Mouse (Mus musculus) cerebellum, adult 2 months (tissue): ENCODE measurements at regions not wholly inside any gene's neighbourhood (a gene's known extent, or its start where the extent isn't known, plus 50 kb on each side); places are given as distances from the start of the nearest gene placed in this dataset.

ENCODE experiments used
- CTCF ChIP-seq: fragments of 200-500 bp; IDR thresholded peaks from 2 replicates; pipeline ENCODE4 v1.5.1; 2011; ENCODE audit warnings: low read depth, mild to moderate bottlenecking, control low read depth, low read length, moderate library complexity, borderline replicate concordance; ENCODE audit not compliant: insufficient read depth
- POLR2A ChIP-seq: fragments of 200-500 bp; IDR thresholded peaks from 2 replicates; pipeline ENCODE4 v1.6.1; 2011; ENCODE audit warnings: low read length, control low read depth, borderline replicate concordance; ENCODE audit not compliant: insufficient read depth

- no peak for TF ChIP-seq POLR2A
- no peak for TF ChIP-seq CTCF
These were observed 103.4 kb upstream of the Cited2 start for GRCm38 (mm10) chr10:17619617-17620016.
